Mouse (Mus musculus): ENCODE results near the gene Dock9.

Gene Dock9

GRCm38 (mm10) chr14:121552586-121552985 is 245.1 kb downstream of the Dock9 start:
- H3K36me3 ChIP-seq (ENCODE audit: insufficient read depth, low read length), result peaks cover 6% of the 10 kb centered on the region; the same call in 1 of the 2 replicates

GRCm38 (mm10) chr14:121549834-121550233 is 247.8 kb downstream of the Dock9 start:
- Histone ChIP-seq H3K4me3 (replicated peaks; ENCODE audit: low read length) (no peak overlapping the region), H3K9me3 (ENCODE audit: low read length) (no peaks in the 10 kb centered on the region), H3K4me1 (replicated peaks; ENCODE audit: low read depth, low read length) (peaks cover 26% of the 10 kb centered on the region), H3K36me3 (ENCODE audit: insufficient read depth, low read length) (peaks cover 10% of the 10 kb centered on the region; the same call in 1 of the 2 replicates), H3K27me3 (ENCODE audit: insufficient read depth, low read length) (no peaks in the 10 kb centered on the region)
- TF ChIP-seq NANOG (IDR thresholded peaks at IDR 0.05; ENCODE audit: borderline replicate concordance, low read length), result no peak
- no peak for TF ChIP-seq POU5F1 (IDR thresholded peaks at IDR 0.05; ENCODE audit: borderline replicate concordance, low read length)
- no peak for TF ChIP-seq CTCF (conservative IDR thresholded peaks at IDR 0.05; ENCODE audit: low read length)

More at GRCm38 (mm10) chr14:121552586-121552985, 245.1 kb downstream of the Dock9 start:
- Histone ChIP-seq H3K4me3 (replicated peaks; ENCODE audit: low read length) (no peak overlapping the region), H3K9me3 (ENCODE audit: low read length) (no peaks in the 10 kb centered on the region), H3K27me3 (ENCODE audit: insufficient read depth, low read length) (no peaks in the 10 kb centered on the region), H3K4me1 (replicated peaks; ENCODE audit: low read depth, low read length) (peaks cover 8% of the 10 kb centered on the region)
- TF ChIP-seq CTCF (conservative IDR thresholded peaks at IDR 0.05; ENCODE audit: low read length) (no peak), POU5F1 (IDR thresholded peaks at IDR 0.05; ENCODE audit: borderline replicate concordance, low read length) (no peak), NANOG (IDR thresholded peaks at IDR 0.05; ENCODE audit: borderline replicate concordance, low read length) (no peak)

- Histone ChIP-seq H3K36me3 (ENCODE audit: insufficient read depth, low read length) (peaks cover 10% of the 10 kb centered on the region; the same call in 1 of the 2 replicates), H3K4me1 (replicated peaks; ENCODE audit: low read depth, low read length) (peaks cover 28% of the 10 kb centered on the region), H3K9me3 (ENCODE audit: low read length) (no peaks in the 10 kb centered on the region), H3K4me3 (replicated peaks; ENCODE audit: low read length) (no peak overlapping the region), H3K27me3 (ENCODE audit: insufficient read depth, low read length) (no peaks in the 10 kb centered on the region)
- TF ChIP-seq NANOG (IDR thresholded peaks at IDR 0.05; ENCODE audit: borderline replicate concordance, low read length) (peak; percentile 86), POU5F1 (IDR thresholded peaks at IDR 0.05; ENCODE audit: borderline replicate concordance, low read length) (no peak)
These were observed 249.9 kb downstream of the Dock9 start for GRCm38 (mm10) chr14:121547745-121548144.

- H3K4me3 ChIP-seq (replicated peaks; ENCODE audit: low read length), result no peak overlapping the region
- H3K27me3 ChIP-seq (ENCODE audit: insufficient read depth, low read length), result no peaks in the 10 kb centered on the region
- peaks cover 28% of the 10 kb centered on the region for H3K4me1 ChIP-seq (replicated peaks; ENCODE audit: low read depth, low read length)
- TF ChIP-seq CTCF (conservative IDR thresholded peaks at IDR 0.05; ENCODE audit: low read length), result no peak
- TF ChIP-seq POU5F1 (IDR thresholded peaks at IDR 0.05; ENCODE audit: borderline replicate concordance, low read length), result no peak
- no peak for TF ChIP-seq NANOG (IDR thresholded peaks at IDR 0.05; ENCODE audit: borderline replicate concordance, low read length)
- no peaks in the 10 kb centered on the region for H3K9me3 ChIP-seq (ENCODE audit: low read length)
- H3K36me3 ChIP-seq (ENCODE audit: insufficient read depth, low read length), result peaks cover 10% of the 10 kb centered on the region; the same call in 1 of the 2 replicates
These were observed 251.0 kb downstream of the Dock9 start for GRCm38 (mm10) chr14:121546621-121547020.

GRCm38 (mm10) chr14:121545551-121546331 is 251.9 kb downstream of the Dock9 start:
- H3K27me3 ChIP-seq (ENCODE audit: insufficient read depth, low read length), result no peaks in the 10 kb centered on the region
- H3K4me1 ChIP-seq (replicated peaks; ENCODE audit: low read depth, low read length), result peaks cover 28% of the 10 kb centered on the region
- peaks cover 10% of the 10 kb centered on the region; the same call in 1 of the 2 replicates for H3K36me3 ChIP-seq (ENCODE audit: insufficient read depth, low read length)
- H3K4me3 ChIP-seq (replicated peaks; ENCODE audit: low read length), result no peak overlapping the region
- H3K9me3 ChIP-seq (ENCODE audit: low read length), result no peaks in the 10 kb centered on the region
- TF ChIP-seq POU5F1 (IDR thresholded peaks at IDR 0.05; ENCODE audit: borderline replicate concordance, low read length) (no peak), NANOG (IDR thresholded peaks at IDR 0.05; ENCODE audit: borderline replicate concordance, low read length) (peak; percentile 64; the same call in 1 of the 2 replicates)

GRCm38 (mm10) chr14:121541262-121541661 is 256.4 kb downstream of the Dock9 start:
- Histone ChIP-seq H3K4me1 (replicated peaks; ENCODE audit: low read depth, low read length) (peaks cover 16% of the 10 kb centered on the region), H3K36me3 (ENCODE audit: insufficient read depth, low read length) (0 out of 2 replicates have a peak, but pooled peaks cover 3% of the 10 kb centered on the region), H3K9me3 (ENCODE audit: low read length) (no peaks in the 10 kb centered on the region), H3K4me3 (replicated peaks; ENCODE audit: low read length) (no peak overlapping the region), H3K27me3 (ENCODE audit: insufficient read depth, low read length) (no peaks in the 10 kb centered on the region)
- TF ChIP-seq CTCF (conservative IDR thresholded peaks at IDR 0.05; ENCODE audit: low read length) (no peak), NANOG (IDR thresholded peaks at IDR 0.05; ENCODE audit: borderline replicate concordance, low read length) (no peak), POU5F1 (IDR thresholded peaks at IDR 0.05; ENCODE audit: borderline replicate concordance, low read length) (no peak)

GRCm38 (mm10) chr14:121534501-121534900 is 263.1 kb downstream of the Dock9 start:
- TF ChIP-seq POU5F1 (IDR thresholded peaks at IDR 0.05; ENCODE audit: borderline replicate concordance, low read length) (no peak), CTCF (conservative IDR thresholded peaks at IDR 0.05; ENCODE audit: low read length) (no peak), NANOG (IDR thresholded peaks at IDR 0.05; ENCODE audit: borderline replicate concordance, low read length) (no peak)

GRCm38 (mm10) chr14:121530853-121531252 is 266.8 kb downstream of the Dock9 start:
- Histone ChIP-seq H3K36me3 (ENCODE audit: insufficient read depth, low read length) (no peaks in the 10 kb centered on the region), H3K4me1 (replicated peaks; ENCODE audit: low read depth, low read length) (no peaks in the 10 kb centered on the region), H3K4me3 (replicated peaks; ENCODE audit: low read length) (no peak overlapping the region), H3K9me3 (ENCODE audit: low read length) (no peaks in the 10 kb centered on the region), H3K27me3 (ENCODE audit: insufficient read depth, low read length) (no peaks in the 10 kb centered on the region)
- no peak for TF ChIP-seq CTCF (conservative IDR thresholded peaks at IDR 0.05; ENCODE audit: low read length)

More at GRCm38 (mm10) chr14:121534501-121534900, 263.1 kb downstream of the Dock9 start:
- Histone ChIP-seq H3K27me3 (ENCODE audit: insufficient read depth, low read length) (no peaks in the 10 kb centered on the region), H3K4me1 (replicated peaks; ENCODE audit: low read depth, low read length) (no peaks in the 10 kb centered on the region), H3K9me3 (ENCODE audit: low read length) (no peaks in the 10 kb centered on the region), H3K4me3 (replicated peaks; ENCODE audit: low read length) (no peak overlapping the region), H3K36me3 (ENCODE audit: insufficient read depth, low read length) (no peaks in the 10 kb centered on the region)
